Mouse (Mus musculus) embryonic facial prominence, embryonic 13.5 days (tissue): ENCODE measurements around the gene Rln3. TPM values are rescaled to one million over a fixed set of nuclear protein-coding genes. Genes with fewer than 3 reads are reported as not detected.
A peak's percentile ranks its signal among the peaks of the same experiment; 100 is the strongest.

Experiments
- ATAC-seq: fragments of 200-750 bp; cut with Nextera tagmentation; 2 replicates; pipeline ENCODE4 v1.8.0; 2017; ENCODE audit warnings: low read depth; ENCODE audit not compliant: insufficient number of reproducible peaks, insufficient read depth, low FRiP score, low TSS enrichment
- H3K27ac ChIP-seq: fragments of 300-500 bp; sonication (generic); 2 replicates; pipeline ENCODE4 v1.5.1; 2015; ENCODE audit warnings: moderate library complexity, mild to moderate bottlenecking, inconsistent platforms
- H3K27me3 ChIP-seq: fragments of 300-500 bp; sonication (generic); 2 replicates; pipeline ENCODE4 v1.6.1; 2015; ENCODE audit warnings: mild to moderate bottlenecking, inconsistent platforms
- H3K36me3 ChIP-seq: fragments of 300-500 bp; sonication (generic); 2 replicates; pipeline ENCODE4 v1.6.1; 2015; ENCODE audit warnings: mild to moderate bottlenecking, inconsistent platforms
- H3K4me1 ChIP-seq: fragments of 300-500 bp; sonication (generic); 2 replicates; pipeline ENCODE4 v1.6.1; 2015; ENCODE audit warnings: inconsistent platforms
- H3K4me2 ChIP-seq: fragments of 300-500 bp; sonication (generic); 2 replicates; pipeline ENCODE4 v1.6.1; 2015; ENCODE audit warnings: moderate library complexity, mild to moderate bottlenecking, inconsistent platforms
- H3K4me3 ChIP-seq: fragments of 300-500 bp; sonication (generic); 2 replicates; pipeline ENCODE4 v1.5.1; 2015; ENCODE audit warnings: mild to moderate bottlenecking, inconsistent platforms
- H3K9ac ChIP-seq: fragments of 300-500 bp; sonication (generic); 2 replicates; pipeline ENCODE4 v1.6.1; 2015; ENCODE audit warnings: mild to moderate bottlenecking, inconsistent platforms
- H3K9me3 ChIP-seq: fragments of 300-500 bp; sonication (generic); 2 replicates; pipeline ENCODE4 v1.6.1; 2016; ENCODE audit warnings: inconsistent platforms
- WGBS: fragments of 180-500 bp; shearing (Covaris S2); methylation state at CpG from one replicate; pipeline ENCODE4 v1.1.7; 2015; ENCODE audit warnings: mixed read lengths; 5-methylcytosine and 5-hydroxymethylcytosine counted together
- polyA plus RNA-seq: library from polyadenylated mRNA; unstranded; fragments of >200 nt; fragmentation: Nextera tagmentation; extraction: Ambion mirVana; gene quantifications from 2 replicates; pipeline ENCODE4 v1.2.1, GENCODE M21; 2015

Gene Rln3
- polyA plus RNA-seq, 1 experiment from 2014 or later: not detected

DNA sequence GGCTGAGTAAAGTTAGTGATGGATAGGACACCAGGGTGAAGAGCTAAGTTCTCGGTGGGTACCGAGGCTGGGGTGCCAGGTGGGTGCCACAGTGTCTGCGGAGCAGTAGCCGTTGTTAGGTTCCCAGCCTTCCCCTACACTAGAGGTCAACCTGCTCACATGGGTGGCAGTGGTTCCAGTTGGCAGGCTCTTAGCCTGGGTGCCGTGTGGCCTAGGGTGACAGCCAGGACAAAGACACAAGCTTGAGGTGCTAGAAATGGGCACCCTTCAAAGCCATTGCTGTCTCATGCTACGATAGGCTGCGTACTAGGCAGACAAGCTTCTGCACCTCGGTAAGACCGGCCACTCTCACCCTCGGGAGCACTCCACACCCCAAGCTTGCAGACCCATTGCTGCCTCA lies 27.5 kb upstream of the Rln3 start:
- Histone ChIP-seq H3K9me3 (no peaks in the 10 kb centered on the region), H3K4me2 (no peak overlapping the region), H3K4me3 (no peak overlapping the region), H3K27ac (0 out of 2 replicates have a peak overlapping the region, but pooled peaks have one; percentile 28), H3K4me1 (peaks cover 52% of the 10 kb centered on the region), H3K27me3 (no peaks in the 10 kb centered on the region), H3K36me3 (peaks cover 30% of the 10 kb centered on the region), H3K9ac (0 out of 2 replicates have a peak overlapping the region, but pooled peaks have one; percentile 16)
- no peak for ATAC-seq
- WGBS: 85% methylated on average over 10 of the region's 10 CpGs

- Histone ChIP-seq H3K27ac (no peak overlapping the region), H3K36me3 (peaks cover 26% of the 10 kb centered on the region), H3K4me1 (peaks cover 52% of the 10 kb centered on the region), H3K9me3 (no peaks in the 10 kb centered on the region), H3K4me2 (no peak overlapping the region), H3K4me3 (no peak overlapping the region), H3K9ac (no peak overlapping the region), H3K27me3 (no peaks in the 10 kb centered on the region)
- no peak for ATAC-seq
- 70% methylated on average over 3 of the region's 3 CpGs for WGBS
Observed at GRCm38 (mm10) chr8:84071921-84072320, 27.1 kb upstream of the Rln3 start.

GRCm38 (mm10) chr8:84070667-84071066 lies 25.9 kb upstream of the Rln3 start:
- H3K4me3 ChIP-seq: no peak overlapping the region
- H3K36me3 ChIP-seq: peaks cover 15% of the 10 kb centered on the region
- H3K9ac ChIP-seq: no peak overlapping the region
- no peak overlapping the region for H3K27ac ChIP-seq
- 81% methylated on average over 2 of the region's 2 CpGs for WGBS
- no peak overlapping the region for H3K4me2 ChIP-seq
- H3K9me3 ChIP-seq: no peaks in the 10 kb centered on the region
- peaks cover 49% of the 10 kb centered on the region for H3K4me1 ChIP-seq
- no peaks in the 10 kb centered on the region for H3K27me3 ChIP-seq
- no peak for ATAC-seq

DNA sequence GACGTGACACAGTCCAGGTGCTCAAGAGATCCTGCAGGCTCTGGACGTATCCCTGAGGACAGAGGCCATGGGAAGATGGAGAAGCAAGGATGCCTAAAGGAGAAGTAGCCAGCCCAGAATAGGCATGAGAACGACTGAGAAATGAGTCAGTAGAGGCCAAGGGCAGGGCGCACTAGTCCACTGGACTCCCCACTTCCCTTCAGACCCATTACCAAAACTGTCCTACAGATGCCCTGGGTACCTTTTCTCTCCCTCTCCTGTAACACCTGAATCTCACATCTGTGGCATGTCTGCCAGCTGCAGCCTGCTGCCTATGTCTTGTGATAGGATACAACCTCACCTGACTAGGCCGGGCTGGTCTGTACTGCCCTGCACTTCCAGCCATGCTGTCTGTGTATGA lies 25.4 kb upstream of the Rln3 start:
- Histone ChIP-seq H3K4me3 (no peak overlapping the region), H3K9me3 (no peaks in the 10 kb centered on the region), H3K4me2 (no peak overlapping the region), H3K27me3 (no peaks in the 10 kb centered on the region), H3K27ac (no peak overlapping the region), H3K36me3 (peaks cover 12% of the 10 kb centered on the region), H3K9ac (no peak overlapping the region), H3K4me1 (peaks cover 49% of the 10 kb centered on the region)
- ATAC-seq: no peak
- WGBS: 82% methylated on average over 5 of the region's 5 CpGs

- no peak overlapping the region for H3K27ac ChIP-seq
- H3K9me3 ChIP-seq: no peaks in the 10 kb centered on the region
- H3K4me3 ChIP-seq: no peak overlapping the region
- H3K27me3 ChIP-seq: no peaks in the 10 kb centered on the region
- peaks cover 7% of the 10 kb centered on the region; the same call in 1 of the 2 replicates for H3K36me3 ChIP-seq
- no peak overlapping the region for H3K9ac ChIP-seq
- H3K4me2 ChIP-seq: no peak overlapping the region
- 62% methylated on average over 2 of the region's 2 CpGs for WGBS
- ATAC-seq: no peak
- H3K4me1 ChIP-seq: peaks cover 49% of the 10 kb centered on the region
Observed at GRCm38 (mm10) chr8:84069750-84070149, 24.9 kb upstream of the Rln3 start.

DNA sequence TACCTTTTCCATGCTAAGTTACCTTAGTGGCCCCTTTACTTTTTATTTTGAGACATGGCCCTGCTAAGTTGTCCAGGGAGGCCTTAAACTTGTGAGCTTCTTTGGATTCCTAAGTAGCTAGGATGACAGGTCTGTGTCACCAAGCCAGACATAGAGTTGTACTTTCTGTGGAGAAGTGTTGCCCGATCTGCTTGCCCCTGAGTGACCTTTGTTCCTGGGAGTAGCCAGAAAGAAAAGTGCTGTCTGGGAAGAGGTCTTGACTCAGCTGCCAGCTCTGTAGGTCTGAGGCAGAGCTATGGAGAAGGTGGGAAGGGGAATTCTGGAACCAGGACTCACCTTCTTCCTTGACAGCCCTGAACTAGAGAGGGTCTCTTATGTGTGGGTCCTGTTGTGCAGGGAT lies 24.4 kb upstream of the Rln3 start:
- Histone ChIP-seq H3K27me3 (no peaks in the 10 kb centered on the region), H3K9ac (0 out of 2 replicates have a peak overlapping the region, but pooled peaks have one; percentile 8), H3K4me2 (no peak overlapping the region), H3K4me3 (no peak overlapping the region), H3K4me1 (peaks cover 49% of the 10 kb centered on the region), H3K36me3 (peaks cover 1% of the 10 kb centered on the region; the same call in 1 of the 2 replicates), H3K9me3 (no peaks in the 10 kb centered on the region), H3K27ac (0 out of 2 replicates have a peak overlapping the region, but pooled peaks have one; percentile 22)
- no peak for ATAC-seq
- whole genome bisulfite sequencing: 45% methylated on average over 1 of the region's 1 CpGs

GRCm38 (mm10) chr8:84068316-84069035 lies 23.7 kb upstream of the Rln3 start:
- no peak overlapping the region for H3K4me3 ChIP-seq
- no peak for ATAC-seq
- no peak overlapping the region; the same call in 1 of the 2 replicates for H3K4me2 ChIP-seq

DNA sequence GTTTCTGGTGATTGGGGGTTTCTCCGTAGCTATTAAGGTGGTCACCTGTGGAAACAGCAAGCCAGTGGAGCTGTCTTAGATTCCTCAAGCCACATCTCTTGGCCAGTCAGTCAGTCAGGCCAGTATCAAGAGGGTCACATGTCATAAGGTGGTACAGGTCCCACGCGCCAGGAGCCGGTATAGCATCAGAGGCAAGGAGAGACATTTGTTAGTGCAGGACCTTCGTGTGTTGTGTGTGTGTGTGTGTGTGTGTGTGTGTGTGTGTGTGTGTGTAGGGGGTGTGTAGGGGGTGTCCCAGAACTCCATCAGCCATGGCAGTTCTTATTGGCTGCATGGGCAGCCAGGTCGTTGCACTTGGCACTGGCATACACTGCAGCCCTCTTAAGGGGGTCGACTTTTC lies 23.1 kb upstream of the Rln3 start:
- peak overlapping the region; percentile 81; the same call in 1 of the 2 replicates for H3K4me3 ChIP-seq
- no peak overlapping the region for H3K27ac ChIP-seq
- no peaks in the 10 kb centered on the region for H3K9me3 ChIP-seq
- no peaks in the 10 kb centered on the region for H3K36me3 ChIP-seq
- ATAC-seq: no peak
- peaks cover 38% of the 10 kb centered on the region for H3K4me1 ChIP-seq
- H3K27me3 ChIP-seq: no peaks in the 10 kb centered on the region
- H3K4me2 ChIP-seq: peak overlapping the region; percentile 52
- 84% methylated on average over 7 of the region's 7 CpGs for WGBS
- peak overlapping the region; percentile 37; the same call in 1 of the 2 replicates for H3K9ac ChIP-seq

More at GRCm38 (mm10) chr8:84068316-84069035, 23.7 kb upstream of the Rln3 start:
- Histone ChIP-seq H3K36me3 (no peaks in the 10 kb centered on the region), H3K9me3 (no peaks in the 10 kb centered on the region), H3K27me3 (no peaks in the 10 kb centered on the region), H3K4me1 (peaks cover 44% of the 10 kb centered on the region), H3K9ac (no peak overlapping the region), H3K27ac (no peak overlapping the region)
- 70% methylated on average over 12 of the region's 12 CpGs for WGBS

- WGBS: under 1% methylated on average over 52 of the region's 58 CpGs
- H3K27me3 ChIP-seq: no peaks in the 10 kb centered on the region
- H3K36me3 ChIP-seq: no peaks in the 10 kb centered on the region
- H3K4me2 ChIP-seq: peak overlapping the region; percentile 52
- ATAC-seq: peak; percentile 70
- H3K27ac ChIP-seq: peak overlapping the region; percentile 95
- peak overlapping the region; percentile 78 for H3K9ac ChIP-seq
- H3K4me1 ChIP-seq: peaks cover 32% of the 10 kb centered on the region
- no peaks in the 10 kb centered on the region for H3K9me3 ChIP-seq
- peak overlapping the region; percentile 81 for H3K4me3 ChIP-seq
Observed at GRCm38 (mm10) chr8:84067047-84067573, 22.3 kb upstream of the Rln3 start.

DNA sequence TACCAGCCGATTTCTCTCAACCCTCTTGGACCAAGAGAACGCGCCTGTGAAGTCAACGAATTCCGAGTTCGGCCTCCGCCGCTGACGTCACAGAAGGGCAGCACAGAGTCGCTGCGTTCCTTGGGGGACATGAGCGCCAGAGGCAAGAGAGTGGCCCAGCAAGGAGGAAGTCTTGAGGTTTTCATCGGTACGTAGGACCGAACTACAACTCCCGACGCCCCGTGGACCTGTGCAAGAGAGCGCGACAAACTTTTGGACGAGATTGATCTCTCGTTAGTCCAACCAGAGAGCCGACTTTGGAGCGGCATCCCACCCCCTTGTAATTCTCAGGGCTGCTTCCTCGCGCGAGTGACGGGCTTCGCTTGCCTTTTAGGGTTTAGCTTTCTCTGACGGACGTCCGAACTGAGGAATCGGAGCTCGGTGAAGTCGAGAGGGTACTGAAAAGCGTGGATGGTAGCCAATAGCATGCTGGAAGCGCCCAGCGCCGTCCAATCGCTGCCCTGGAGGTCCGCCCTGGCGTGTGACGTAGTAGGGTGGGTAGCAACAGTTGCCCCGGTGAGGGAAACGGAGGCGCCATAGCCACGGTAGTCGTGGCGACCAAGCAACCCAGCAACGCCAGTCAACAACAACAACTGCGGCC lies 21.6 kb upstream of the Rln3 start, which contains the start of gene Rfx1:
Gene Rfx1, plus strand, starts transcription at position 544 of the 640 bp plus-strand sequence.
- H3K27me3 ChIP-seq: no peaks in the 10 kb centered on the region
- under 1% methylated on average over 51 of the region's 51 CpGs for WGBS
- peaks cover 25% of the 10 kb centered on the region for H3K4me1 ChIP-seq
- peak; percentile 99 for ATAC-seq
- peak within 1 kb of the TSS; percentile 81 for H3K4me3 ChIP-seq
- H3K4me2 ChIP-seq: peak within 1 kb of the TSS; percentile 76
- H3K27ac ChIP-seq: peak within 1 kb of the TSS; percentile 95
- no peaks in the 10 kb centered on the region for H3K9me3 ChIP-seq
- H3K9ac ChIP-seq: peak within 1 kb of the TSS; percentile 83
- no peaks in the 10 kb centered on the region for H3K36me3 ChIP-seq

DNA sequence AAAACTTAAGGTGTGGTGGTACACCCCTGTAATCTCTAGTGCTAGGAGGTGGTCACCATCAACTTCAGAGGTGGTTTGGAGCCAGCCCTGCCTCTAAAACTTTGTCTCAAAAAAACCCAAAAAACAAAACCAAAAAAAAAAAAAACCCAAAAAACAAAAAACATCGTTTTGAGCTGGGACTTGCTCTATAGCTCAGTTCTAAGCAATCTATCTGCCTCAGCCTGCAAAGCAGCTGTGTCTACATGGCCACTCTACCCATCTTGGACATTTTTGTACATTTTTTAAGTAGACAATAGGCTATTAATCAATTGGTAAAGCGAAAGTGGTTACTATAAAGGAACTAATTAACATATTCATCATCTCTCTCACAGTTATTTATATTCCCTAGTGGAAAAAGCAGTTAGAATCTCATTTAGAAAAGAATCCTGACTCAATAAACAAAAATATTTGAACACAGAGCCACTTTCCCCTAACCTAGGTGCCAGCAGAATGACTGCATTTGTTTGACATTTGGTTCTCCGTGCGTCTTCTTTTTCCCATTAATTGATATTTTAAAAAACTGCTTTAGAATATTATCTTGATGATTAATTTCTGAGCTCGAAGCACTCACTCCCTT lies 20.8 kb upstream of the Rln3 start:
- no peaks in the 10 kb centered on the region for H3K27me3 ChIP-seq
- H3K36me3 ChIP-seq: no peaks in the 10 kb centered on the region
- H3K9ac ChIP-seq: peak overlapping the region; percentile 83
- H3K9me3 ChIP-seq: no peaks in the 10 kb centered on the region
- H3K4me3 ChIP-seq: peak overlapping the region; percentile 81
- H3K27ac ChIP-seq: peak overlapping the region; percentile 82; the same call in 1 of the 2 replicates
- ATAC-seq: no peak
- H3K4me2 ChIP-seq: peak overlapping the region; percentile 76
- WGBS: 32% methylated on average over 5 of the region's 5 CpGs
- H3K4me1 ChIP-seq: peaks cover 23% of the 10 kb centered on the region
